Mouse (Mus musculus): ENCODE measurements around the gene Fam192a.

DNA sequence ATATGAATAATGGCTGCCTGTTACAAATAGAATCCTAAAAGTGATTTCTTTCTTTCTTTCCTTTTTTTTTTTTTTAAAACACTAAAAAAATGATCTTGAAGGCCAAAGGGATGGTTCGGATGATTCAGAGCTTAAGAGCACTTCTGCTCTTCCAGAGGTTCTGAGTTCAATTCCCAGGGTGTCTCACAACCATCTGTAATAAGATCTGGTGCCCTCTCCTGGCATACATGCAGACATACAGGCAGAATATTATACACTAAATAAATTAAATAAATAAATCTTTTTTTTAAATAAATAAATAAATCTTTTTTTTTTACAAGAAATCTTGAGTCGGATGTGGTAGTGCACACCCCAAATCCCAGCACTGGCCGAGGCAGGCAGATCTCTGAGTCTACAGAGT lies 40.1 kb upstream of the Fam192a start:
- peak; percentile 41 for TF ChIP-seq CTCF (IDR thresholded peaks at IDR 0.05)
- no peak for TF ChIP-seq POLR2A (IDR thresholded peaks at IDR 0.05; ENCODE audit: insufficient read depth, low read depth, low read length)
- TF ChIP-seq EP300 (IDR thresholded peaks at IDR 0.05; ENCODE audit: insufficient read depth, low read depth, low read length) = no peak
